In the genomic region with DNA sequence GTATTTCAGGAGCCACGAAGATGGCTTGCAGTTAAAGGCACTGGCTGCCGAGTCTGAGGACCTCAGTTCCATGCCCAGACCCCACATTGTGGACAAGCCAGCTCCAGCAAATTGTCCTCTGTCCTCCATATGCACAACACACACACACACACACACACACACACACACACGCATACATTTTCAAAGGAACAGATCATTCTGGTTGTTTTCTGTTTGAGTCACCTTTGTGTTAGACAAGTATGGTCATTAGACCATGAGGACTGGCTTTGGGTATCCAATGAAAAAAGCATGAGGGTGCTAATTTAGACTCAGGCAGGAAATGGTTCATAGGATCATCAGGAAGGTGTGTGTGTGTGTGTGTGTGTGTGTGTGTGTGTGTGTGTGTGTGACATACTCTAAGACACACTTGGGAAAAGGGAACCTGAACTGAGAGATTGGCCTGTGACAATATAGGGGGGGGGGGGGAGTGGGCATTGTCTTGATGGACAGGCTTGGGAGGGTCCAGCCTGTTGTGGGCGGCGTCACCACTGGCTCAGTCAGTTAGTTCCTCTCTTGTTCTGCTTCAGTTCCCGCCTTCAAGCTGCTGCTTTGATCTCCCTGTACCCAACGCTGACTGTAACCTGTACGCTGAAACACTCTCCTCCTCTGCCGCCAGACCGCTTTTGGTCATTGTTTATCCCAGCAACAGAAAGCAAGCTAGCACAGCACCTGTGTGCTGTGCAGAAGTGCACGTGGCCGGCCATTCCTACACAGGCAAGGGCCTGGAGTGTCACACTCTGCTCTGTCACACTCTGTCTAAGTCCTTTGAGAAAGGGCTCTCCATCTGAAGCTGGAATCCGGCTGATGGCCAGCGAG, we compare ENCODE assay signal across 8 mouse cellular contexts. TPM values are rescaled to one million over a fixed set of nuclear protein-coding genes. Genes with fewer than 3 reads are reported as not detected.
A peak's percentile ranks its signal among the peaks of the same experiment; 100 is the strongest.
DNase-seq lines count a peak whose midpoint lies in the region; ATAC-seq and TF ChIP-seq lines count a peak whose summit lies in the region.
"Had no signal": no experiment of that assay in that cellular context is flagged by ENCODE, and none has a peak within 500 bp of the region (broad histone marks: within the 10 kb centered on the region; RNA-seq: fewer than 3 reads in every experiment).

No protein-coding gene starts in this region.

- peak overlapping the region; percentile 17 for H3K4me3 ChIP-seq in ES-Bruce4 (ENCODE audit: low read depth, low read length)
- H3K4me3 ChIP-seq in forebrain, postnatal 0 days (ENCODE audit: low read depth, low read length), result no peak overlapping the region
- peak overlapping the region; percentile 34 for H3K4me3 ChIP-seq in liver, embryonic 12.5 days

- peak; percentile 60 to 63 for DNase-seq in B cell, adult 2 months
- no peak for DNase-seq in forebrain, postnatal 0 days
- DNase-seq in retina, postnatal 1 day, result peak; percentile 53
- no peak for DNase-seq in ovary, postnatal 14 days (ENCODE audit: low spot score)
- DNase-seq in left cerebral cortex, adult 8-10 months (ENCODE audit: low spot score in 2 of 2), result no peak

- no peak for TF ChIP-seq EP300 in ES-Bruce4 (IDR thresholded peaks at IDR 0.05; ENCODE audit: insufficient read depth, low read depth, low read length)

- TF ChIP-seq CTCF in ES-Bruce4 (IDR thresholded peaks at IDR 0.05; ENCODE audit: low read depth, low read length), result no peak
- no peak for TF ChIP-seq CTCF in forebrain, postnatal 0 days (IDR thresholded peaks at IDR 0.05; ENCODE audit: low read depth)

- H3K4me1 ChIP-seq in ES-Bruce4 (ENCODE audit: control insufficient read depth, insufficient read depth, low read length), result peaks cover 5% of the 10 kb centered on the region
- peaks cover 5% of the 10 kb centered on the region; the same call in 1 of the 2 replicates for H3K4me1 ChIP-seq in forebrain, postnatal 0 days (ENCODE audit: insufficient read depth)
- peaks cover 66% of the 10 kb centered on the region for H3K4me1 ChIP-seq in liver, embryonic 12.5 days

- TF ChIP-seq POLR2A in ES-Bruce4 (IDR thresholded peaks at IDR 0.05; ENCODE audit: insufficient read depth, low read length), result no peak

- ATAC-seq in forebrain, postnatal 0 days, result no peak
- ATAC-seq in liver, embryonic 12.5 days, result no peak

- H3K36me3 ChIP-seq in ES-Bruce4 (ENCODE audit: control insufficient read depth, insufficient read depth, low read length, poor library complexity, severe bottlenecking), result no peaks in the 10 kb centered on the region
- H3K36me3 ChIP-seq in forebrain, postnatal 0 days (ENCODE audit: insufficient read depth), result no peaks in the 10 kb centered on the region
- no peaks in the 10 kb centered on the region for H3K36me3 ChIP-seq in liver, embryonic 12.5 days

- no peaks in the 10 kb centered on the region for H3K9me3 ChIP-seq in ES-Bruce4 (replicated peaks; ENCODE audit: control insufficient read depth, insufficient read depth, low read length, poor library complexity, severe bottlenecking)
- no peaks in the 10 kb centered on the region for H3K9me3 ChIP-seq in forebrain, postnatal 0 days (ENCODE audit: low read length)
- H3K9me3 ChIP-seq in liver, embryonic 12.5 days (replicated peaks), result no peaks in the 10 kb centered on the region

- WGBS in forebrain, postnatal 0 days, result 21% methylated on average over 14 of the region's 14 CpGs
- WGBS in liver, embryonic 12.5 days (ENCODE audit: insufficient replicate concordance), result 14% methylated on average over 14 of the region's 14 CpGs

- H3K4me2 ChIP-seq in forebrain, postnatal 0 days (ENCODE audit: low read depth), result 0 out of 2 replicates have a peak overlapping the region, but pooled peaks have one; percentile 5
- peak overlapping the region; percentile 69 for H3K4me2 ChIP-seq in liver, embryonic 12.5 days

- no peaks in the 10 kb centered on the region for H3K27me3 ChIP-seq in ES-Bruce4 (ENCODE audit: control insufficient read depth, insufficient read depth, low read length, poor library complexity, severe bottlenecking)
- H3K27me3 ChIP-seq in forebrain, postnatal 0 days (ENCODE audit: insufficient read depth, low read length), result no peaks in the 10 kb centered on the region
- no peaks in the 10 kb centered on the region for H3K27me3 ChIP-seq in liver, embryonic 12.5 days (replicated peaks)

- H3K27ac ChIP-seq in ES-Bruce4 (ENCODE audit: insufficient read depth, low read length), result no peak overlapping the region
- no peak overlapping the region for H3K27ac ChIP-seq in forebrain, postnatal 0 days (ENCODE audit: low read depth, low read length)
- H3K27ac ChIP-seq in liver, embryonic 12.5 days, result peak overlapping the region; percentile 75

- 0 out of 2 replicates have a peak overlapping the region, but pooled peaks have one; percentile 9 for H3K9ac ChIP-seq in ES-Bruce4 (ENCODE audit: low read depth, poor library complexity, severe bottlenecking)
- H3K9ac ChIP-seq in forebrain, postnatal 0 days, result no peak overlapping the region
- H3K9ac ChIP-seq in liver, embryonic 12.5 days, result peak overlapping the region; percentile 66

RNA-seq across cellular contexts. Expression of a gene that starts 3.1 kb away (rescaled TPM):
- 14.6 and 18.5 TPM in 2 replicates for polyA plus RNA-seq in ES-Bruce4 (2011; ENCODE audit: insufficient read depth, insufficient read length, low read depth, missing spikeins)
- 11.0 and 11.5 TPM in 2 replicates for total RNA-seq in forebrain, postnatal 0 days (2014; rRNA removed)
- 19.1 and 22.4 TPM in 2 replicates for polyA plus RNA-seq in forebrain, postnatal 0 days (2015; fragmentation: Nextera tagmentation; extraction: Ambion mirVana)
- 12.4 TPM in 2 replicates for polyA plus RNA-seq in liver, embryonic 12.5 days (2016; fragmentation: Nextera tagmentation; extraction: Ambion mirVana)
- 10 to 100 TPM; 17.4 to 20.2 (median 18.7) TPM for total RNA-seq in left cerebral cortex, adult 8-10 months (2022)

RNA-seq across cellular contexts. Expression of a gene that starts 56.8 kb away (rescaled TPM):
- polyA plus RNA-seq in ES-Bruce4 (2011; ENCODE audit: insufficient read depth, insufficient read length, low read depth, missing spikeins), result 0.19 and 0.30 TPM in 2 replicates
- total RNA-seq in forebrain, postnatal 0 days (2014; rRNA removed), result 0.10 TPM in 1 of 2 replicates, not detected in the other
- not detected in 2 replicates for polyA plus RNA-seq in forebrain, postnatal 0 days (2015; fragmentation: Nextera tagmentation; extraction: Ambion mirVana)
- not detected in 2 replicates for polyA plus RNA-seq in liver, embryonic 12.5 days (2016; fragmentation: Nextera tagmentation; extraction: Ambion mirVana)
- not detected for total RNA-seq in left cerebral cortex, adult 8-10 months (2022)
- polyA plus RNA-seq: large intestine, adult 2 months had no signal

Comparison
In these comparisons a context has a peak if more than half of its experiments do, and no peak if none do; other contexts are left out.
1. DNase-seq: peak in B cell, adult 2 months (2 of 2) and retina, postnatal 1 day (single experiment); none in forebrain, postnatal 0 days (single experiment), ovary, postnatal 14 days (single experiment) and left cerebral cortex, adult 8-10 months (0 of 2).